Mouse (Mus musculus): Measurements from ENCODE around the gene Snrpc.

Gene Snrpc

GRCm38 (mm10) chr17:27819971-27820567 lies 17.9 kb upstream of the Snrpc start:
- peak; percentile 75 for DNase-seq

- peak; percentile 97 for DNase-seq
Observed at GRCm38 (mm10) chr17:27820568-27821406, 17.2 kb upstream of the Snrpc start, which contains the start of gene D17Wsu92e. D17Wsu92e (minus strand) TSS chr17:27820648.

- peak; percentile 64 for DNase-seq
Observed at GRCm38 (mm10) chr17:27821407-27822338, 16.3 kb upstream of the Snrpc start.

GRCm38 (mm10) chr17:27823142-27823905 lies 14.6 kb upstream of the Snrpc start:
- DNase-seq: no peak

- DNase-seq: no peak
Observed at GRCm38 (mm10) chr17:27824941-27825340, 13.0 kb upstream of the Snrpc start.

GRCm38 (mm10) chr17:27825539-27825938 lies 12.4 kb upstream of the Snrpc start:
- DNase-seq: no peak

- DNase-seq: peak; percentile 68
Observed at GRCm38 (mm10) chr17:27825984-27826905, 11.7 kb upstream of the Snrpc start.

GRCm38 (mm10) chr17:27826908-27827383 lies 11.0 kb upstream of the Snrpc start:
- DNase-seq: no peak

GRCm38 (mm10) chr17:27827511-27827910 lies 10.4 kb upstream of the Snrpc start:
- DNase-seq: no peak

GRCm38 (mm10) chr17:27830411-27830810 lies 7.5 kb upstream of the Snrpc start:
- DNase-seq: no peak

GRCm38 (mm10) chr17:27839469-27840252 lies 1.7 kb downstream of the Snrpc start:
- DNase-seq: peak; percentile 97

- no peak for DNase-seq
Observed at GRCm38 (mm10) chr17:27848351-27848750, 10.4 kb downstream of the Snrpc start.

- DNase-seq: no peak
Observed at GRCm38 (mm10) chr17:27851076-27851475, 13.1 kb downstream of the Snrpc start.

- DNase-seq: peak; percentile 75
Observed at GRCm38 (mm10) chr17:27856265-27856797, 18.4 kb downstream of the Snrpc start, which contains the start of gene Uhrf1bp1. Uhrf1bp1 (plus strand) TSS chr17:27856441.

GRCm38 (mm10) chr17:27856798-27857648 lies 19.1 kb downstream of the Snrpc start:
- DNase-seq: peak; percentile 61

- DNase-seq: no peak
Observed at GRCm38 (mm10) chr17:27857649-27858475, 19.9 kb downstream of the Snrpc start.

GRCm38 (mm10) chr17:27859131-27859530 lies 21.2 kb downstream of the Snrpc start:
- no peak for DNase-seq

GRCm38 (mm10) chr17:27865461-27865860 lies 27.5 kb downstream of the Snrpc start:
- no peak for DNase-seq

All from kidney, adult 11 months (tissue).